Mouse (Mus musculus): ENCODE measurements at regions not wholly inside any gene's neighbourhood (a gene's known extent, or its start where the extent isn't known, plus 50 kb on each side); places are given as distances from the start of the nearest gene placed in this dataset.

DNA sequence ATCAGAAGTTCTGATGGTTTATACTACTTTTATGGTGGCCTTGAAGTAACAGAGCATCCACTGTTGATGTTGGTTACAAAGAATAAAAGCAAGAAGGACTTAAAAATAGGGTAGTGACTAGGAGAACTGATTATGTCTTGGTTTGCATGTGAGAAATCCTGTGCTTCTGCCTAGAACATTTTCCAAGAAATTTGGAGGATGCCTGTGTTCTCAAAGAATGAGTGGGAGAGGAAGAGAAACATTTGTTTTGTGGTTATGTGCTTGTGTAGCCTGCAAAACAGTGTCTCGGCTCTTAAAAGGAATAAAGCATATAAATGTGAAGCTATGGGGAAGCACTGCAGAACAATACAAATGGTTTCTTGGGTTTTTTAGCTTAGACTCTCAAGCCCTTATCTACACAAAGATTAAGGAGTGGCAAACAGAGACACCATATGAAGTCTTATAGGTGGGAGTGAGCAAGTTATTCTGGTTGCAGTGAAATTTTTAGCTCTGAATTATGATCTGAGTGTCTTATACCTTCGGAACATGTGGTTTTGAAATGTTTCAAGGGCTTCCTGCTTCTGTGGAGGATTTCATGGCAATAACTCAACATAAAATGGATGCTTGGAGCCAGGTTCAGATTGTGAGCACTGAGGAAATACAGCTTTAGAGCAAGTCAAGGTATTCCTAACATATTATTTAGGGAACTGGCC is 372.1 kb upstream of the Man1a start:
- TF ChIP-seq CEBPB (IDR thresholded peaks at IDR 0.05; ENCODE audit: insufficient read depth, poor library complexity, severe bottlenecking): no peak
- TF ChIP-seq MYOD1 (IDR thresholded peaks at IDR 0.05; ENCODE audit: control insufficient read depth in 1 of 3, insufficient read length in 2 of 3, low read depth in 2 of 3): no peak
- TF ChIP-seq MAX (IDR thresholded peaks at IDR 0.05; ENCODE audit: low read depth): no peak
- no peak for TF ChIP-seq E2F4 (IDR thresholded peaks at IDR 0.05; ENCODE audit: insufficient read depth)
- TF ChIP-seq POLR2AphosphoS2 (IDR thresholded peaks at IDR 0.05; ENCODE audit: insufficient read length, low read depth): no peak
- no peak for TF ChIP-seq POLR2A (IDR thresholded peaks at IDR 0.05; ENCODE audit: insufficient read length, low read depth)
- no peak for TF ChIP-seq SRF (IDR thresholded peaks at IDR 0.05; ENCODE audit: control insufficient read depth, insufficient read length, low read depth)
- TF ChIP-seq USF1 (IDR thresholded peaks at IDR 0.05; ENCODE audit: low read depth): no peak
- no peak for TF ChIP-seq MYOG (IDR thresholded peaks at IDR 0.05; ENCODE audit: control insufficient read depth in 1 of 3, insufficient read depth in 1 of 3, insufficient read length in 2 of 3, low read depth in 2 of 3)
- no peak overlapping the region for H3K4me2 ChIP-seq (ENCODE audit: low read depth)
- no peaks in the 10 kb centered on the region for H3K79me2 ChIP-seq (ENCODE audit: control insufficient read depth, insufficient read depth)
- no peak overlapping the region for H3ac ChIP-seq (ENCODE audit: control insufficient read depth, insufficient read length)
- no peak overlapping the region for H3K4me3 ChIP-seq
- no peaks in the 10 kb centered on the region for H3K27me3 ChIP-seq (ENCODE audit: control insufficient read depth, insufficient read depth, insufficient read length)
- H3K36me3 ChIP-seq (ENCODE audit: control insufficient read depth, insufficient read depth): no peaks in the 10 kb centered on the region

DNA sequence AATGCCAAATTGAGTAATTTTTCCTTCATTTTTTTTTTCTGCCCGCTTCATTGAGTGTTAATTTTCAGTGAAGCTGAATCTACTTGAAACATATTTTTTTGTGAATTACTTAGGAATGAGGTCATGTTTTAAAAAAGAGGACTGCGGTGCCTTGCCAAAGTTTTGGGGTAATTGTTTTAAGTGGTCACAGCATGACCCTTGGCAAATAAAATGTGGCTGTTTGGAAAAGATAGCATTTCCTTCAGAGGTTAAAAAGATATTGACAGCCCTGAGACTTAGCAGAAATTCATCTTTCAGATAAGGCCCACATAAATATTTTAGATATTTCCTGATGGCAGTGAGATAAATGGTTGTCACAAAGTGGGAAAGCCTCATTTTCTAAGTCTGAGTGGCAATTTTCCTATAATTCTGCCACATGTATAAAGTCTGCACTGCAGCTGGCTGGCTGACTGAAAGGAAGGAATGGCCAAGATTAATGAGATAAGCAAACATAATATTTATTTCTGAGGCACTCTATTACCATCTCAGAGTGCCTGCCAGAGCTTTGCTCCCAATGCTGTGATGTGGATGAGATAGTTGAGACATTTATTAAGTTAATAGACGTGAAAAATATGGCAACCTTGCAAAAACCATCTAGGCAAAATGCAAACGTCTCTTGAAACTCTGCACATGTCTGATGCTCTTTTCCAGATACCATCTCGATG is 327.0 kb upstream of the Man1a start:
- H3ac ChIP-seq (ENCODE audit: control insufficient read depth, insufficient read length): no peak overlapping the region
- H3K27me3 ChIP-seq (ENCODE audit: control insufficient read depth, insufficient read depth, insufficient read length): no peaks in the 10 kb centered on the region
- no peaks in the 10 kb centered on the region for H3K79me2 ChIP-seq (ENCODE audit: control insufficient read depth, insufficient read depth)
- H3K4me2 ChIP-seq (ENCODE audit: low read depth): peak overlapping the region; percentile 1
- no peak overlapping the region for H3K4me3 ChIP-seq
- no peak for TF ChIP-seq REST (IDR thresholded peaks at IDR 0.05; ENCODE audit: insufficient read depth, insufficient read length)
- no peak for TF ChIP-seq MAX (IDR thresholded peaks at IDR 0.05; ENCODE audit: low read depth)
- TF ChIP-seq USF1 (IDR thresholded peaks at IDR 0.05; ENCODE audit: low read depth): no peak
- H3K36me3 ChIP-seq (ENCODE audit: control insufficient read depth, insufficient read depth): no peaks in the 10 kb centered on the region

DNA sequence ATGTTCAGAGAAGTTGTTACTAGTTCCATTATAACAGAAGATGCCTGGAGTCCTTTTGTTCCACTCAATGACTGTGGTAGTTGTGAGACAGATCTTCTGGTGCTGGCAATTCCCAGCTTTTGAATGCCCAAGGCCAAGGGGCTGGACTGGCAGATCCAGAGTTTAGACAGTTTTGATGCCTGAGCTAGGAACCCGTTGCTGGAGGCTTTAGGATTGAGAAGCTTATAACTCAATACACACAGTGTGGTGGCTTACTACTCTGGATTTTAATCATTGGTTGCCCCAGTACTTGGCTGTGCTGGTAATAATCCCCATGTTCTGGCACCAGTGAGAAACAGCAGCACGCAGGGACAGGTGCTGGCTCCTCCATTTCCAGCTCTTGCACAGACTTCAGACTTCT is 307.3 kb upstream of the Man1a start:
- TF ChIP-seq MYOD1 (IDR thresholded peaks at IDR 0.05; ENCODE audit: control insufficient read depth in 1 of 3, insufficient read length in 2 of 3, low read depth in 2 of 3) (no peak), CEBPB (IDR thresholded peaks at IDR 0.05; ENCODE audit: insufficient read depth, poor library complexity, severe bottlenecking) (no peak)
- H3K27me3 ChIP-seq (ENCODE audit: control insufficient read depth, insufficient read depth, insufficient read length): no peaks in the 10 kb centered on the region
- H3K79me2 ChIP-seq (ENCODE audit: control insufficient read depth, insufficient read depth): no peaks in the 10 kb centered on the region
- no peak overlapping the region for H3ac ChIP-seq (ENCODE audit: control insufficient read depth, insufficient read length)
- H3K36me3 ChIP-seq (ENCODE audit: control insufficient read depth, insufficient read depth): no peaks in the 10 kb centered on the region
- no peak overlapping the region for H3K4me3 ChIP-seq
- no peak overlapping the region for H3K4me2 ChIP-seq (ENCODE audit: low read depth)

DNA sequence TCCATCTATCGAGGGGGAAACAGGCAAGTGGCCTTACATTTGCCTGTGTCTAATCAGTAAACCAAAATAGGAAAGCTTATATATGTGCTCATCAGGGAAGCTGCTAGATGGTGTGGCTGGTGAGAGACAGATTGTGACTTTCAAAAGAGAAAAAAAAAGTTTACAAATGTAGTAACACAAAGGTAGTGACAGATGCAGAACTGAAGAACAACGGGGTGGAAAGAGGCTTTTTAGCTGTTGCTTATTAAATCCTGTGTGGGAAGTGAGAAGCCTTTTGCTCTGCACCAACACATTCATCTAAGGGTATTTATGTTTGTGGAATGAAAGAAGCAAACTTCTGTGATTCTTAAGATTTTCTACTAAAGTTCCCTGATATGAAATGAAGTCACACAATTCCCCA is 305.1 kb upstream of the Man1a start:
- Histone ChIP-seq H3K4me2 (ENCODE audit: low read depth) (no peak overlapping the region), H3K27me3 (ENCODE audit: control insufficient read depth, insufficient read depth, insufficient read length) (no peaks in the 10 kb centered on the region), H3K36me3 (ENCODE audit: control insufficient read depth, insufficient read depth) (no peaks in the 10 kb centered on the region), H3ac (ENCODE audit: control insufficient read depth, insufficient read length) (no peak overlapping the region), H3K79me2 (ENCODE audit: control insufficient read depth, insufficient read depth) (no peaks in the 10 kb centered on the region), H3K4me3 (no peak overlapping the region)
- TF ChIP-seq USF1 (IDR thresholded peaks at IDR 0.05; ENCODE audit: low read depth) (no peak), REST (IDR thresholded peaks at IDR 0.05; ENCODE audit: insufficient read depth, insufficient read length) (no peak), SRF (IDR thresholded peaks at IDR 0.05; ENCODE audit: control insufficient read depth, insufficient read length, low read depth) (no peak), MYOD1 (IDR thresholded peaks at IDR 0.05; ENCODE audit: control insufficient read depth in 1 of 3, insufficient read length in 2 of 3, low read depth in 2 of 3) (no peak), POLR2A (IDR thresholded peaks at IDR 0.05; ENCODE audit: insufficient read length, low read depth) (no peak), TCF12 (IDR thresholded peaks at IDR 0.05; ENCODE audit: insufficient read depth, poor library complexity, severe bottlenecking) (no peak), MYOG (IDR thresholded peaks at IDR 0.05; ENCODE audit: control insufficient read depth in 1 of 3, insufficient read depth in 1 of 3, insufficient read length in 2 of 3, low read depth in 2 of 3) (no peak), MAX (IDR thresholded peaks at IDR 0.05; ENCODE audit: low read depth) (no peak)

DNA sequence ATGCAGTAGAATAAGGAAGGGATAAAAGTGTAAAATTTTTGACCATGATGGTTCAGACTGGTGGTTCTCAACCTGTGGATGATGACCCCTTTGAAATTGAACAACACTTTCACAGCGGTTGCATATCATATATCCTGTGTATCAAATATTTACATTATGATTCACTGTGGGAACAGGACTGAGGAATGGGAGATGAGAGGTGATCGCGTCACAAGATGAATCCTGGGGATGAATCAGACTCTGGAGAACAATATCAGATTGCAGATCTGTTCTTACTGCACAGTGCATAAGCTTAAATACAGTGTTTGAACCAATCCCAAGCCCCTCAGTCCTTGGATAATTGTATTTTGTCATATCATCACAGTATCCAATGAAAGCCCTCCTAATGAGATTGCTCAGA is 292.7 kb upstream of the Man1a start:
- Histone ChIP-seq H3K79me2 (ENCODE audit: control insufficient read depth, insufficient read depth) (no peaks in the 10 kb centered on the region), H3K4me2 (ENCODE audit: low read depth) (no peak overlapping the region), H3ac (ENCODE audit: control insufficient read depth, insufficient read length) (no peak overlapping the region), H3K27me3 (ENCODE audit: control insufficient read depth, insufficient read depth, insufficient read length) (no peaks in the 10 kb centered on the region), H3K4me3 (no peak overlapping the region), H3K36me3 (ENCODE audit: control insufficient read depth, insufficient read depth) (no peaks in the 10 kb centered on the region)
- TF ChIP-seq SRF (IDR thresholded peaks at IDR 0.05; ENCODE audit: control insufficient read depth, insufficient read length, low read depth) (no peak), E2F4 (IDR thresholded peaks at IDR 0.05; ENCODE audit: insufficient read depth) (no peak), TCF3 (IDR thresholded peaks at IDR 0.05; ENCODE audit: insufficient read length, low read depth) (no peak), MYOD1 (IDR thresholded peaks at IDR 0.05; ENCODE audit: control insufficient read depth in 1 of 3, insufficient read length in 2 of 3, low read depth in 2 of 3) (no peak)

Data from myocyte (in vitro differentiated cells).